Mouse (Mus musculus) ES-E14 (cell line): ENCODE measurements at regions not wholly inside any gene's neighbourhood (a gene's known extent, or its start where the extent isn't known, plus 50 kb on each side); places are given as distances from the start of the nearest gene placed in this dataset.

Experiments used
- DNase-seq: peaks from one replicate; pipeline ENCODE4 v3.0.0-alpha.2; 2013; ENCODE audit warnings: low read depth, low spot score
- H3K27ac ChIP-seq: 2 replicates; pipeline ENCODE4 v1.5.1; 2012; ENCODE audit warnings: low read depth, mild to moderate bottlenecking, low read length, moderate library complexity, mixed read lengths; ENCODE audit not compliant: poor library complexity, insufficient read depth, severe bottlenecking
- H3K36me3 ChIP-seq: 2 replicates; pipeline ENCODE4 v1.6.1; 2012; ENCODE audit warnings: mild to moderate bottlenecking, low read length, moderate library complexity, mixed read lengths; ENCODE audit not compliant: control insufficient read depth, poor library complexity, insufficient read depth, severe bottlenecking
- H3K4me1 ChIP-seq, 2 experiments: fragments of 150-350 bp in 1 of 2; sonication (generic) in 1 of 2; 2 replicates each; pipeline ENCODE4 v1.6.1; 2012; ENCODE audit warnings: low read length in 2 of 2, mild to moderate bottlenecking in 1 of 2, mixed read lengths in 1 of 2; ENCODE audit not compliant: control insufficient read depth in 2 of 2, insufficient read depth in 2 of 2, poor library complexity in 1 of 2
- H3K4me3 ChIP-seq, 2 experiments: fragments of 150-350 bp in 1 of 2; sonication (generic) in 1 of 2; 2 replicates each; pipeline ENCODE4 v1.5.1; 2012; ENCODE audit warnings: low read length in 2 of 2, low read depth in 1 of 2, mild to moderate bottlenecking in 1 of 2, mixed read lengths in 1 of 2; ENCODE audit not compliant: insufficient read depth in 1 of 2, poor library complexity in 1 of 2, severe bottlenecking in 1 of 2
- H3K9ac ChIP-seq: 2 replicates; pipeline ENCODE4 v1.6.1; 2012; ENCODE audit warnings: low read depth, mild to moderate bottlenecking, low read length, mixed read lengths; ENCODE audit not compliant: poor library complexity, insufficient read depth, severe bottlenecking
- H3K9me3 ChIP-seq: fragments of 150-350 bp; sonication (generic); 2 replicates; pipeline ENCODE4 v1.6.1; 2012; ENCODE audit warnings: low read depth, mild to moderate bottlenecking, low read length; ENCODE audit not compliant: control insufficient read depth, insufficient read depth
- CHD2 ChIP-seq: IDR thresholded peaks from 2 replicates; pipeline ENCODE4 v1.6.1; 2014; ENCODE audit warnings: mild to moderate bottlenecking, low read depth, low read length, inconsistent platforms
- HCFC1 ChIP-seq: IDR thresholded peaks from 2 replicates; pipeline ENCODE4 v1.6.1; 2012; ENCODE audit warnings: low read length, inconsistent platforms, borderline replicate concordance; ENCODE audit not compliant: insufficient read depth
- MAFK ChIP-seq: IDR thresholded peaks from 2 replicates; pipeline ENCODE4 v1.6.1; 2014; ENCODE audit warnings: mild to moderate bottlenecking, low read depth, low read length, inconsistent platforms; ENCODE audit not compliant: insufficient read depth
- ZC3H11A ChIP-seq: IDR thresholded peaks from 2 replicates; pipeline ENCODE4 v1.6.1; 2012; ENCODE audit warnings: low read depth, mild to moderate bottlenecking, inconsistent platforms, low read length, borderline replicate concordance
- ZNF384 ChIP-seq: IDR thresholded peaks from 2 replicates; pipeline ENCODE4 v1.6.1; 2012; ENCODE audit warnings: low read depth, low read length, inconsistent platforms
- in situ Hi-C, 2 experiments: fragments of 600-800 bp; cut with MboI; formaldehyde crosslinking; loops; one replicate each; pipeline ENCODE4 v1.15.1; 2025; ENCODE audit warnings: low sequenced_read_pairs in 2 of 2, inconsistent platforms in 1 of 2; ENCODE audit not compliant: unreplicated experiment in 2 of 2

DNA sequence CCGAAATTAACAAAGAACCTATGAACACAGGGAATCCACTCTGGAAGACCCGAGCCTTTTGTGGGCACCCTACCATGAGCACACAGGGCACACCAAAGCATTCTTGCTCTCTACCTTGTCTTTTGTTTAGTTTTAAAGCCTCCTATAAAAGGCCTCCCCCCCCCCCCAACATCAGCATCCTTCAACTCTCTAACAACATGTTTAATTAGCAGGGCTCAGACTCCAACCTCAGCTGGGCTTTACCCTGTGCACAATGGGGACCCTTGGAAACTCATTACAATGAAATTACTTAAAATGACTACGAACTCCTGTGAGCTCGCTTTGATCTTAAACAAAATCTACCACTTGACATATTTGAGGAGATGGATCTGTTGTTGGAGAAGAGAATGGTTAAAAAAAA, 270.1 kb upstream of the Jarid2 start:
- no peaks in the 10 kb centered on the region for H3K36me3 ChIP-seq
- H3K9ac ChIP-seq, result no peak overlapping the region
- in situ Hi-C loops, result no loop called here
- H3K27ac ChIP-seq, result no peak overlapping the region
- peaks cover 1 to 3% of the 10 kb centered on the region in 2 experiments; a peak in 1 of 4 replicates for H3K4me1 ChIP-seq
- no peaks in the 10 kb centered on the region for H3K9me3 ChIP-seq
- no peak for DNase-seq
- TF ChIP-seq HCFC1 (no peak), ZC3H11A (no peak), MAFK (no peak), ZNF384 (no peak), CHD2 (no peak)
- H3K4me3 ChIP-seq, result no peak overlapping the region

DNA sequence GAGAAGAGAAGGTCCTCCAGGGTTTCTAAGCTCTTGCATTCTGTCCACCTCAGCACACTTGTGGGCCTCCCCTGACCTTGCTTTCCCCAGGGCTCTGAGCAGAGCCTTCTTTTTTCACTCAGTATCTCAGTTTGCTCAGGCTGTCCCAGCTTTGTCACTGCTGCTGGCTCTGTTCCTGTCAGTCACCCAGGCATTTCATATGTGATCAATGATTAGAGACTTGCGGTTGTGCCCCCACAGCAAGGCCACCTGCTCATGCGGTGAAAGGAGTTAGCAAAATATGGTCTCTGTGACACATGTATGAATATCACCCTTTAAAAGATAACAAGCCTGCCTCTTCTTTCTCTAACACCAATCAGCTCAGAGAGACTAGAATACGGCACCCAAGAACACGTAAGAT, 265.6 kb upstream of the Jarid2 start:
- TF ChIP-seq MAFK (no peak), ZC3H11A (no peak), CHD2 (no peak), HCFC1 (no peak), ZNF384 (no peak)
- no peaks in the 10 kb centered on the region for H3K9me3 ChIP-seq
- no peaks in the 10 kb centered on the region for H3K4me1 ChIP-seq
- in situ Hi-C loops, result no loop called here
- DNase-seq, result no peak
- H3K27ac ChIP-seq, result no peak overlapping the region
- no peaks in the 10 kb centered on the region for H3K36me3 ChIP-seq
- H3K4me3 ChIP-seq, result no peak overlapping the region
- H3K9ac ChIP-seq, result no peak overlapping the region

DNA sequence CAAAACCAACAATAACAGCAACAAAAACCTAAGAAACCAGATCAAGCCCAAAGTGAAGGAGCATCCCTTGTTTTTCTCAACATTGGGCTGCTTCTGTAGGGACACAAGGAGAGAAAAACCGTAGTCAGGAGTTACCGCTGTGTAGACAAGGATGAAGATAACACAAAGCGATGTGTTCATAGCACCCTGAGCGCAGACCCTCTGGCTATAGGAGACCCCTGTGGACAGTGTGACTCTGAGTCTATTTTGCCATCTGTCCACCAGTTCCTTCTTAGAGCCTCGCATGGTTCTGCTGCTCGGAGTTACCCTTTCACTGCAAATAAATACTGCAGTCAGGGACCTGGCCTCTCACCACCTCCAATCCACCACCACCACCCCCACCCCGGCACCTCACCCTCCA, 263.7 kb upstream of the Jarid2 start:
- H3K27ac ChIP-seq, result no peak overlapping the region
- TF ChIP-seq CHD2 (no peak), MAFK (no peak), ZNF384 (no peak)

DNA sequence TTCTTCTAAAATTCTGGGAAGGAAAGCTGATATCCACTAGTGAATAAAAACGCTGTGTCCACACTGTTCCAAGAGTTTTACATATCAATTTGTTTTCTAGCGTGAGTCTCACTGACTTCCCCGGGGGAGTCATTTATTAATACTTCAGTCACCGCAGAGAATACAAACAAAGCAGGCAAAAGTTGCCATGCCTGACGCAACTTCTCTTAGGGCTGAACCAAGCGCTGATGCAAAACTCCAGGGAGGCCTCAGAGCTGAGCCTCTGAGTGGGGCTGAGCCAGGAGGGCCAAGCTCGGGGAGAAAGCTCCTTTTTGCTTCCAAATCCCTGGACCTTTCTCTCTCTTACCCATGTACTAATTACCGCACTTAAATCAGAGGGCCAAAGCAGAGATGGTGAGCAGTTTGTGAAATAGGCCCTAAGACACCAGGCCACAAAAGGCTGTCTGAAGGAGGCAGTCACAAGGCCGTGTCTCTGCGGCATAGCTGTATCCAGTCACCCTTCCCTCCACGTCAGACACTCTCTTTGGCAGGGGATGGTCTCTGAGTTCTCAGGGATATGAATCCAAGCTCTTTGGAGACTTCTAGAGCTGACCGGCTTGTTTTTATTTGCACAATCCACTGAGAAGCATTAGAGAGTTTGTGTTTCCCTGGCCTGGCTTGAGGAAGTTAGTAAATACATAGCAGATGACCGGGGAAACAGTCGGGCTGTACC, 260.2 kb upstream of the Jarid2 start:
- no peak overlapping the region for H3K27ac ChIP-seq

More for the DNA sequence above, 263.7 kb upstream of the Jarid2 start:
- Histone ChIP-seq H3K4me1 (no peaks in the 10 kb centered on the region), H3K4me3 (no peak overlapping the region), H3K9me3 (no peaks in the 10 kb centered on the region), H3K36me3 (no peaks in the 10 kb centered on the region), H3K9ac (no peak overlapping the region)
- in situ Hi-C loops, result no loop called here
- DNase-seq, result no peak

DNA sequence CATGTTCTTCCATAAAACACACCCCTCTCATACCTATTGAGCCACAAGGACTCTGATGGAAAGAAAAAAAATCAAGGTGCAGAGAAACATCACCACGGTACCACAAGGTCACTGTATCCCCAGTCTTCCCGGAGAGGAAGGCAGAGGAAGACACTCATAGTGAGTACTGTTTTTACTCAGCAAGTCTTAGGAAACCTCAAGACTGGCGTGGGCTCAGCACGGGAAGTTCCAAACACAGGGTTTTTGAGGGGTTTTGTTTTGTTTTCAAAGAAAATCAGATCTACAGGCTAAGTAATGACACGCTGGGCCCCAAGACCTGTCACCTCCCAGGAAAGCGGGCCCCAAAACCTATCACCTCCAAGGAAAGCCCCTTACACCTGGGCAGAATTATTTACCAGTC, 259.6 kb upstream of the Jarid2 start:
- Histone ChIP-seq H3K9me3 (no peaks in the 10 kb centered on the region), H3K36me3 (no peaks in the 10 kb centered on the region), H3K4me1 (no peaks in the 10 kb centered on the region), H3K9ac (no peak overlapping the region), H3K4me3 (no peak overlapping the region), H3K27ac (no peak overlapping the region)
- DNase-seq, result no peak
- in situ Hi-C loops, result no loop called here
- no peak for TF ChIP-seq CHD2
- no peak for TF ChIP-seq MAFK
- TF ChIP-seq HCFC1, result no peak
- TF ChIP-seq ZNF384, result no peak
- TF ChIP-seq ZC3H11A, result no peak

More for the DNA sequence above, 260.2 kb upstream of the Jarid2 start:
- Histone ChIP-seq H3K9ac (peak overlapping the region; percentile 36; the same call in 1 of the 2 replicates), H3K4me1 (no peaks in the 10 kb centered on the region), H3K9me3 (no peaks in the 10 kb centered on the region), H3K4me3 (no peak overlapping the region), H3K36me3 (no peaks in the 10 kb centered on the region)
- DNase-seq, result no peak
- no peak for TF ChIP-seq CHD2
- in situ Hi-C loops, result no loop called here
